Mouse (Mus musculus) monocyte, adult 5-6 weeks (primary cell): ENCODE results near the gene Lca5l. TPM values are rescaled to one million over a fixed set of nuclear protein-coding genes. Genes with fewer than 3 reads are reported as not detected.
A peak's percentile ranks its signal among the peaks of the same experiment; 100 is the strongest.

Experiments
- ATAC-seq: fragments of 153-309, 156-312 bp; replicated peaks from 2 replicates; pipeline ENCODE4 v1.8.0; 2017; ENCODE audit warnings: mild to moderate bottlenecking; ENCODE audit not compliant: low TSS enrichment, insufficient number of reproducible peaks, severe bottlenecking, poor library complexity, low FRiP score
- total RNA-seq: library from RNA; stranded (forward); fragments of 200-1000, 200-491, 200-594 nt; gene quantifications from 3 replicates; pipeline ENCODE4 v1.2.3, GENCODE M21; 2017

Gene Lca5l
- total RNA-seq: not detected in 3 replicates

- peak; percentile 94 for ATAC-seq
Observed at GRCm38 (mm10) chr16:96191531-96192506, at the start of gene Lca5l. Lca5l (minus strand) TSS chr16:96192271.

DNA sequence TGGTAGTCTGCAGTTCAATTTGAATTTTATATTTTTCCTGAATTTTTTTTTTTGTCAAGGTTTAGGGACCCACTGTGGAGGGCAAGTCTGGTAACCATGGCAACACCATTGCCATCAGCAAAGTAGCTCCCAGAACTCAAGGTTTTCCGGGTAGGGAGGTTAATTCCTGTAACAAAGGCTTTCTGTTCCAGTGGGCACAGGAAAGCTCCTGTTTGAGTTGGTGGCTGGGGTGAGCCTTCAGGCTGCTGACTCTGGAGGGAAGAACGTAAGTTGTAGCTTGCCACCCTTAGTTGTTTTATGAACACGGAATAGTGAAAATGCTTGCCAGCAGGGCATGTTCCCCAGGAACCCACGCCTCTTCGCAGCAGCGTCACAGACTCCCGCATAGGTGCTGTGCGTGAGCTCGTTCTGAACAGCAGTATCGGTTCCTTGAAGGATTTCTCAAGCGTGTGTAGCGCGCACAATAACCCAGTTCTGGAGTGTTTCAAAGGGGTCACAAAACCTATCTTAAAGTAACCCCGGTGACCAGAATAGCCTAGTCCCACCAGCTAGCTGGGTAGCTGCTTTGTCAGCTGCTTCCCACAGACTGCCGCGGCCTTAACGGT lies 43.4 kb upstream of the Lca5l start, which contains the start of gene B3galt5:
Gene B3galt5, plus strand, starts transcription at position 436 of the 605 bp plus-strand sequence.
- ATAC-seq: no peak

GRCm38 (mm10) chr16:96233996-96234395 lies 41.9 kb upstream of the Lca5l start:
- no peak for ATAC-seq

GRCm38 (mm10) chr16:96231974-96232373 lies 39.9 kb upstream of the Lca5l start:
- no peak for ATAC-seq

GRCm38 (mm10) chr16:96231251-96231650 lies 39.2 kb upstream of the Lca5l start:
- ATAC-seq: no peak

GRCm38 (mm10) chr16:96230411-96230810 lies 38.3 kb upstream of the Lca5l start:
- no peak for ATAC-seq

GRCm38 (mm10) chr16:96229044-96229555 lies 37.0 kb upstream of the Lca5l start:
- no peak for ATAC-seq

GRCm38 (mm10) chr16:96228438-96228837 lies 36.4 kb upstream of the Lca5l start:
- ATAC-seq: no peak

- ATAC-seq: no peak
Observed at GRCm38 (mm10) chr16:96222452-96222851, 30.4 kb upstream of the Lca5l start.

GRCm38 (mm10) chr16:96221959-96222358 lies 29.9 kb upstream of the Lca5l start:
- no peak for ATAC-seq

DNA sequence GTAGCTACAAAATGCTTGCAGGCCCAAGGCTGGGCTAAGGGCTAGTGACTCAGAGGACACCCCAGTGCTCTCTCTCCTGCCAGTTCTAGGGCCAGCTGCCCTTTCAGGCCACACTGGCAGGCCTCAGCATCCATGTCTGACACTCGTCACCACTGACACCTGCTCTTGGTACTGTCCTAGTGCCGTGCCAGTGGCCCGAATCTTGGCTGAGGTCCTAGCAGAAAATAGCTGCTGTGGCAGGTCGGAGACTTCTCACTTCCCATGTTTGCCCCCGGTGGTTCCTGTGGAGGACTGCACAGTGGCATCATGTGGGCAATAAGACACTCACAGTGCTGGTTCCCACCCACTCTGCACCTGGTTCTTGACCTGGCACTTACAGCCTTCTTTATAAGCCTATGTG lies 29.4 kb upstream of the Lca5l start:
- no peak for ATAC-seq

DNA sequence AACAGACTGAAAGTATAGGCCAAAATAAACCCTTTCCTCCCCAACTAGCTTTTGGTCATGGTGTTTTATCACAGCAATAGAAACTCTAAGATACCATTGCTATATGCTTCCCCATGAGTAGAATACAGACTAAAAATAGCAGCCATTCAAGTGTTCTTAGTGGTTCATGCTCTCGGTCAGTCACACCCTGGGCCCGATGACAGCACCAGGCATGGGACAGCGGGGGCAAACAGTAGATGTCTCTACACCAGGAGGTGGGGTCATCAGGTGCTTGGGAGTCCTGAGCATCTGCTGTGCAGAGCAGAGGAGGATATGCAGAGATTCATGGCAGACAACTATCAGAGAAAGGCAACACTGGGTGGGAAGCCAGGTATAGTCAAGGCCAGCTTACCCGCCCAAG lies 21.0 kb upstream of the Lca5l start:
- ATAC-seq: no peak

- no peak for ATAC-seq
Observed at GRCm38 (mm10) chr16:96210856-96211255, 18.8 kb upstream of the Lca5l start.

GRCm38 (mm10) chr16:96209789-96210188 lies 17.7 kb upstream of the Lca5l start:
- no peak for ATAC-seq

DNA sequence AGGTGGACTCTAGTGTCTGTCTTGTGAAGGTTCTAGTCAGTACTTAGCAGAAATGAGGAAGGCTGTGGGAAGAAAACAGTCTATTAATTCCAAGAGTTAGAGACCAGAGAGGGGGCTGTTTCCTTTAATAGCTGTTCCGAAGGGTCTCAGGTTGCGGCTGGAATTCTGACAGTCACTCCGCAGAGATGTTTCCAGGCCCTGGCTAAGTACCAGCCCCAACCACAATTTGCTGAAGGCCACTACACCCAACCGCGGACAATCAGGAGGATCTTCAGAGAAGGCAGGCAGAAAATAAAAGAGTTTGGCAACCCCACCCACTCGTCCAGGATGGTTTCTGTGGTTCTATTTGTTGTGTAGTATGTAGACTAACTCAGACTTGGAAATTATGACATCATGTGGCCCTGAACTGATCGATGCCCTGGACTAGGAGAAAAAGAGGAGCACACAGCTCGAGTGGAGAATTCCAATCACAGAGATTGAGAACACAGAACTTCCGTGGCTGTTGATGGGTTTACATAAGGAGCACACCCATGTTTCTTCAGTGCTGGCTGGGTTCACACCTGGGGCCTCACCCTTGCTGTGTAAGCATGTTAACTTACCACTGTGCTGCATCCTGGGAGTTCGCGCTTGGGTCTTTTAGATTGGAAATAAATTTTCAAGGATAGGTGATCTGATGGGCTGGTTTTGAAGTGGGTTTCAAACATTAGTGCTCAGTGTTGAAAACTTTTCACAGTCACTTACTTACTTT lies 9.6 kb upstream of the Lca5l start:
- ATAC-seq: no peak

DNA sequence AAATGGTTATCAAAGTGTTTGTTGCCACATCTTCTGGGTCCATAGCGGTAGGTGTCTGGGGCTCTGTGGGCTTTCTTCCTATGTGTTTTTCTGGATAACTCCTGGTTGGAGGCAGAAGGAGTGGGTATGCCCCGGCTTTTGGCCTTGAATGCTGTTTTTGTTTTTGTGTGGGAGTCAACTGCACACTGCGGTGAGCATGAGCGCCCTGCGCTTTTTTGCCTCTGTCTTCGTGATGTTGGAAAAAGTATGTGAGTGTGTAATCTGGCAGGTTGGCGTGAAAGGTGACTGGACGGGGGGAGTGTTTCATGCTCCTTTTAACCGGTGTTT lies 8.6 kb upstream of the Lca5l start:
- no peak for ATAC-seq

GRCm38 (mm10) chr16:96199913-96200701 lies 8.0 kb upstream of the Lca5l start, which contains the start of gene Sh3bgr:
Sh3bgr (plus strand) TSS chr16:96200450.
- ATAC-seq: no peak

- ATAC-seq: no peak
Observed at GRCm38 (mm10) chr16:96187619-96188018, 4.5 kb downstream of the Lca5l start.
